Mouse (Mus musculus): ENCODE measurements at regions not wholly inside any gene's neighbourhood (a gene's known extent, or its start where the extent isn't known, plus 50 kb on each side); places are given as distances from the start of the nearest gene placed in this dataset. TPM values are rescaled to one million over a fixed set of nuclear protein-coding genes. Genes with fewer than 3 reads are reported as not detected.

DNA sequence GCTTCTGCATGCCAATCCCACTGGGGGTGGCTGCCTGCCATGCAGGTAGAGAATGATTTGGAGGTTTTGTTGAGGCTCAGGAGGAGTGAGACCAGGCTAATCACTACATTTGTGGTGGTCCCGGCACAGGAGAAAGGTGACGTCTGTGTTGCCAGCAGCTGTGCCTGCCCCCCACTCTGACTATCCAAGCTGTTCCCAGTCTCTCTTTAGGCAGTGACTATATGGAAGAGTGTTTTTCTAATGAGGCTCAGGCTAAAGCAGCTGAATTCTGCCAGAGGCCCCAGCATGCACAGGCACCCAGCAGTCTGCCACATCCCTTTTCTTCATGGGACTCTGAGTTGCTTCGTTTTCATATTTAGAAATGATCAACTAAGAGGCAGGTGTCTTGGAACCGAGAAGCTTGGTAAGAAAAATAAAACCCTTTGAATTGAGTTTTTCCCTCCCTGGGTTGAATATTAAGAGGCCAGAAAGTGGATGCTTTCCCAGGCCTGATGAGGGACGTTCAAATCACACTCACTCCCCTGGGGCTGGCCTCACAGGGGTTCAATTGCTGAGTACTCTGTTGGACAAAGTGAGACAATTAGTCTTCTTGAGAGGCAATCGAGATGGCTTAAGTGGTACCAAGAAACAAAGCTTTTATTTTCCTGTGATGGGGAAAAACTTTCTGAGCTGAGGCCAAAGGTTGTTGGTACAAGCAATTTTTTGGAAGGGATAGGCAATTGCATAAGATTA, 82.5 kb upstream of the Dab1 start:
- Histone ChIP-seq H3K4me2 (replicated peaks) (no peak overlapping the region), H3K4me1 (0 out of 2 replicates have a peak, but pooled peaks cover 5% of the 10 kb centered on the region), H3K4me3 (no peak overlapping the region), H3K27ac (no peak overlapping the region), H3K36me3 (no peaks in the 10 kb centered on the region), H3K9ac (no peak overlapping the region), H3K9me3 (replicated peaks) (no peaks in the 10 kb centered on the region), H3K27me3 (no peaks in the 10 kb centered on the region)
- WGBS, result 42% methylated on average over 6 of the region's 6 CpGs
- ATAC-seq (ENCODE audit: low FRiP score), result no peak

DNA sequence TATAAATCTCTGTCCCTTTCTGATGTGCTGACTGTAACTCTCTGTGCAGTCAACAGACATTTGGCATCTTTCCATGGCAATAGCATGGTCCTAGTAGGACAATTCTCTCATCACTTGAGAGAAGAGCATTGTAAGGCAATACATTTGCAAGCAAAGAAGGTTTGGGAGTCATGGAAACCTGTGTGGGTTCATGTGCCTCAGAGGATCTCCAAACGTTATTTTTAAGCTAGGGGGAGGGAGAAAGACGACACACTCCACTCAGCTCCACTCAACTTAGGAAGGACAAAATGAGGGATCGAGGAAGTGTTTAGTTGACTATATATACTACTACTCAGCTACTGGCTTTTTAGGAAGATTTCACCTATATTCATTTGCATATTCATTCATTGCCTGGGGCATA, 78.2 kb upstream of the Dab1 start:
- H3K27me3 ChIP-seq, result no peaks in the 10 kb centered on the region
- 77% methylated on average over 3 of the region's 3 CpGs for WGBS
- H3K4me3 ChIP-seq, result no peak overlapping the region
- H3K9me3 ChIP-seq (replicated peaks), result no peaks in the 10 kb centered on the region
- ATAC-seq (ENCODE audit: low FRiP score), result no peak
- no peak overlapping the region for H3K27ac ChIP-seq
- 0 out of 2 replicates have a peak, but pooled peaks cover 5% of the 10 kb centered on the region for H3K4me1 ChIP-seq
- no peaks in the 10 kb centered on the region for H3K36me3 ChIP-seq
- no peak overlapping the region for H3K9ac ChIP-seq
- no peak overlapping the region for H3K4me2 ChIP-seq (replicated peaks)

DNA sequence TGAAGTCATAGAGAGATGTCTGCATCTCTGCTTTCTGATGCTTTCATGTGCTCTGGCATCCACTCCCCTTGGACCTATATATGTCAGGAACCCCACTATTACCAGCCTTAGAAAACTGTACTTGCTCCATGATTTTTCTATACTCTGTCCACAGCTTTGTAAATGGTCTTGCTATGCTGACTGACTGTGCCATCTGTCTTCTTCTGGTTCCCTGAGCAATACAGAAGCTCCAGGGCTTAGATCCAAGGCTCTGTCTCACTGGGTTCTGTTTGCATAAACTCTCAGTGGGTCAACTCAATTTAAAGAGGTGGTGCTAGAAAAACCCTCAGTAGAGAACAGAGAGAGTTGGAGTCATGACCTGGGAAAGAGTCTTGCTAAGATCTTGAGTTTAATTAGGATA, 71.9 kb upstream of the Dab1 start:
- Histone ChIP-seq H3K36me3 (no peaks in the 10 kb centered on the region), H3K9me3 (replicated peaks) (no peaks in the 10 kb centered on the region), H3K27ac (no peak overlapping the region), H3K27me3 (no peaks in the 10 kb centered on the region), H3K4me2 (replicated peaks) (no peak overlapping the region), H3K9ac (no peak overlapping the region), H3K4me3 (no peak overlapping the region), H3K4me1 (no peaks in the 10 kb centered on the region)
- ATAC-seq (ENCODE audit: low FRiP score), result no peak

DNA sequence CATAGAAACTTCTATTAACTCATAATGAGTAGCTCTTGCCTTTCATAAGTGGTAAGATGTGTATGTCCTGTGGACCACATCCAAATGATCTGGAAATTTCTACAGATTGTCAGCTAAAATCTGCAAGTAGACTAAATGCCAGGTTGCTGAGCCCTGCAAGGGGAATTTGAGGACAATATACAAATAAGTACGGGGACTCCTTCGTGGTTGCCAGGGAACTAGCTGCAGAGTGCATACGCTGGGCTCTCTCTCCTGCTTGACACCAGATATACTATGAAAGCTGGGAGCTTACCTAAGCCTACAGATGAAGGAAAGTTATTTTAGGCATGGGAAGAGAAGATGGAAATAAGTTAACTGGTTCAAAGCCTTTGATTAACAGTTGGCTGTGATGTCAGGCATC, 66.7 kb upstream of the Dab1 start:
- Histone ChIP-seq H3K36me3 (no peaks in the 10 kb centered on the region), H3K27ac (no peak overlapping the region), H3K9ac (no peak overlapping the region), H3K4me2 (replicated peaks) (no peak overlapping the region), H3K27me3 (no peaks in the 10 kb centered on the region), H3K9me3 (replicated peaks) (no peaks in the 10 kb centered on the region), H3K4me3 (no peak overlapping the region), H3K4me1 (no peaks in the 10 kb centered on the region)
- 85% methylated on average over 3 of the region's 3 CpGs for WGBS
- ATAC-seq (ENCODE audit: low FRiP score), result no peak

DNA sequence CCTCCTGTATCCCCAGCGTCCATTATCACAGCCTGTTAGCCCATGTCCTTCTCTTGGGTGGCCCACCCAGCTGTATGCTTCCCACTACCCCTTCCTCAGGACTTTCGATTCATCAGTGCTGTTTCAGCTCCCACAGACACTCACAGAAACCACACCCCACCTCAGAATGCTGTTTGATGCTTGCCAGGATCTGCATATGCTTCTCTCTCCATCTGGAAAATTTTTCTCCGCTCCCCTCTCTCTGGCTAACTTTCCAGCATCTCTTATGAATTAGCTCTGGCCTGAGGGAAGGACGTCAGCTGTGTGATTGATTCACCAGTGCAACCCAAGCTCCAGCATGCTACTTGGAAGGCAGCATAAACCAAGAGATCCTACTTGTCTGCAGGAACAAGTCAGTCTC, 66.0 kb upstream of the Dab1 start:
- ATAC-seq (ENCODE audit: low FRiP score), result no peak
- H3K27ac ChIP-seq, result no peak overlapping the region
- no peak overlapping the region for H3K4me3 ChIP-seq
- H3K4me1 ChIP-seq, result no peaks in the 10 kb centered on the region
- WGBS, result 71% methylated on average over 4 of the region's 4 CpGs
- H3K9ac ChIP-seq, result no peak overlapping the region
- no peaks in the 10 kb centered on the region for H3K36me3 ChIP-seq
- H3K9me3 ChIP-seq (replicated peaks), result no peaks in the 10 kb centered on the region
- no peak overlapping the region for H3K4me2 ChIP-seq (replicated peaks)
- no peaks in the 10 kb centered on the region for H3K27me3 ChIP-seq

DNA sequence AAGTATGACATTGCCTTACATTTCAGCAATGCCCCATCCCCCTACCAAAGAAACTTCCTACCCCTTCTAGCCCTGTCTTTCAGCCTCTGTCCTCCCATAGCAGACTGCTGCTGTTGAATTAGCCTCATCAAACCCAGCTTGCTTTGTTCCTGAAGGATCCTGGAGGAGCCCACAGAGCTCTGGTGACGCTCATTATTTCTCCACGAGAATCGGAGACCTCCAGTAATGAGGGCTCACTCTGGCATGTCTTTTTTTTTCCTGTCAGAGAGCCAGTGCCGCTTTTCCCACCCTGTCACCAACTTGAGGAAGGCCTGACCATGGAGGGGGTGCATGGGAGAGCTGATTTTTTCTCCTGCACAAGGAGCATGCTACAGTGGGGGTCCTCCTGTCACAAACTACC, 64.6 kb upstream of the Dab1 start:
- no peaks in the 10 kb centered on the region for H3K9me3 ChIP-seq (replicated peaks)
- no peaks in the 10 kb centered on the region for H3K4me1 ChIP-seq
- no peak overlapping the region for H3K27ac ChIP-seq
- H3K9ac ChIP-seq, result no peak overlapping the region
- no peaks in the 10 kb centered on the region for H3K27me3 ChIP-seq
- no peak overlapping the region for H3K4me2 ChIP-seq (replicated peaks)
- WGBS, result 51% methylated on average over 4 of the region's 4 CpGs
- ATAC-seq (ENCODE audit: low FRiP score), result no peak
- H3K36me3 ChIP-seq, result no peaks in the 10 kb centered on the region
- H3K4me3 ChIP-seq, result no peak overlapping the region

Small RNA genes in the stretch of these regions (microRNA-seq; reads per million reads assigned to microRNA genes)
- gene Gm23064, result not detected
